Mouse (Mus musculus) G1E (cell line): ENCODE data around the gene Hist1h2bc.

Experiments
- CTCF ChIP-seq: IDR thresholded peaks from 2 replicates; pipeline ENCODE4 v1.5.1; 2012; ENCODE audit warnings: low read depth, low read length, inconsistent platforms, mixed read lengths
- GATA1 ChIP-seq: IDR thresholded peaks from 2 replicates; pipeline ENCODE4 v1.6.1; 2012; ENCODE audit warnings: borderline replicate concordance, low read length, inconsistent platforms, mixed read lengths
- GATA2 ChIP-seq: IDR thresholded peaks from 2 replicates; pipeline ENCODE4 v1.6.1; 2012; ENCODE audit warnings: low read depth, low read length, inconsistent platforms, borderline replicate concordance

DNA sequence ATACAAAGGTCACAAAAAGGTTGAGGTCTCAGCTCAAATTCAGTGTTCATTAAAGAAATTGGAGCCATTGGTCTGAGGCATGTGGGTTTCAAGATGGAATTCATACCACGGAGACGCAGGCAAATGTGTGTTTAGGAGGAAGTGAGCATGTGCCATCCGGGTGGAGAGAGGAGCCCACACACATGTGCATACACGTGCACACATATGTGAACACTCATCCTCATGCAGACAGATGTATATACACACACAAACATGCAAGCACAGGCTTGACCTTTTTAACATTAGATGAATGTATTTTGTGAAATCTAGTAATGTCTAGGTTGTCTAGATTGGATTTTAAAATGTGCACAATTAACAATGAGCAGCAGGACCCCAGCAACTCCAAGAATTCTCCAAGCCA is 18.2 kb downstream of the Hist1h2bc start:
- TF ChIP-seq CTCF = no peak
- TF ChIP-seq GATA2 = no peak
- no peak for TF ChIP-seq GATA1
